Mouse (Mus musculus): ENCODE results near the gene Rfx7.

The Rfx7 gene

GRCm38 (mm10) chr9:72531996-72532380, at the start of gene Rfx7:
Gene Rfx7 (plus strand): TSS chr9:72532240.
- in situ Hi-C loops (cut with MboI; ENCODE audit: low sequenced_read_pairs), result no loop called here

GRCm38 (mm10) chr9:72488523-72488922, 43.5 kb upstream of the Rfx7 start:
- in situ Hi-C loops (cut with MboI; ENCODE audit: low sequenced_read_pairs), result no loop called here

- in situ Hi-C loops (cut with MboI; ENCODE audit: low sequenced_read_pairs), result no loop called here
Observed at GRCm38 (mm10) chr9:72489131-72489530, 42.9 kb upstream of the Rfx7 start.

- in situ Hi-C loops (cut with MboI; ENCODE audit: low sequenced_read_pairs), result no loop called here
Observed at GRCm38 (mm10) chr9:72491559-72492193, 40.4 kb upstream of the Rfx7 start.

- in situ Hi-C loops (cut with MboI; ENCODE audit: low sequenced_read_pairs), result no loop called here
Observed at GRCm38 (mm10) chr9:72492194-72492565, 39.9 kb upstream of the Rfx7 start, which contains the start of gene Tex9. Gene Tex9 (minus strand): TSS chr9:72492212.

- in situ Hi-C loops (cut with MboI; ENCODE audit: low sequenced_read_pairs), result no loop called here
Observed at GRCm38 (mm10) chr9:72493465-72493864, 38.6 kb upstream of the Rfx7 start.

GRCm38 (mm10) chr9:72493984-72494685, 37.9 kb upstream of the Rfx7 start:
- in situ Hi-C loops (cut with MboI; ENCODE audit: low sequenced_read_pairs), result no loop called here

GRCm38 (mm10) chr9:72496691-72497090, 35.3 kb upstream of the Rfx7 start:
- in situ Hi-C loops (cut with MboI; ENCODE audit: low sequenced_read_pairs), result no loop called here

- in situ Hi-C loops (cut with MboI; ENCODE audit: low sequenced_read_pairs), result no loop called here
Observed at GRCm38 (mm10) chr9:72497171-72497570, 34.9 kb upstream of the Rfx7 start.

GRCm38 (mm10) chr9:72512229-72512981, 19.6 kb upstream of the Rfx7 start:
- in situ Hi-C loops (cut with MboI; ENCODE audit: low sequenced_read_pairs), result no loop called here

GRCm38 (mm10) chr9:72515366-72515765, 16.7 kb upstream of the Rfx7 start:
- in situ Hi-C loops (cut with MboI; ENCODE audit: low sequenced_read_pairs), result no loop called here

- in situ Hi-C loops (cut with MboI; ENCODE audit: low sequenced_read_pairs), result no loop called here
Observed at GRCm38 (mm10) chr9:72519246-72519645, 12.8 kb upstream of the Rfx7 start.

GRCm38 (mm10) chr9:72520849-72521248, 11.2 kb upstream of the Rfx7 start:
- in situ Hi-C loops (cut with MboI; ENCODE audit: low sequenced_read_pairs), result no loop called here

- in situ Hi-C loops (cut with MboI; ENCODE audit: low sequenced_read_pairs), result no loop called here
Observed at GRCm38 (mm10) chr9:72526091-72526490, 5.9 kb upstream of the Rfx7 start.

GRCm38 (mm10) chr9:72530237-72530636, 1.8 kb upstream of the Rfx7 start:
- in situ Hi-C loops (cut with MboI; ENCODE audit: low sequenced_read_pairs), result no loop called here

- in situ Hi-C loops (cut with MboI; ENCODE audit: low sequenced_read_pairs), result no loop called here
Observed at GRCm38 (mm10) chr9:72530824-72531223, 1.2 kb upstream of the Rfx7 start.

GRCm38 (mm10) chr9:72531291-72531995, 597 bp upstream of the Rfx7 start:
- in situ Hi-C loops (cut with MboI; ENCODE audit: low sequenced_read_pairs), result no loop called here

GRCm38 (mm10) chr9:72532381-72533088, 495 bp downstream of the Rfx7 start:
- in situ Hi-C loops (cut with MboI; ENCODE audit: low sequenced_read_pairs), result no loop called here

GRCm38 (mm10) chr9:72533089-72533415, 1.0 kb downstream of the Rfx7 start:
- in situ Hi-C loops (cut with MboI; ENCODE audit: low sequenced_read_pairs), result no loop called here

GRCm38 (mm10) chr9:72534985-72535384, 2.9 kb downstream of the Rfx7 start:
- in situ Hi-C loops (cut with MboI; ENCODE audit: low sequenced_read_pairs), result no loop called here

GRCm38 (mm10) chr9:72535394-72535793, 3.4 kb downstream of the Rfx7 start:
- in situ Hi-C loops (cut with MboI; ENCODE audit: low sequenced_read_pairs), result no loop called here

Data from CH12F3 (cell line).